Mouse (Mus musculus) CH12.LX (cell line): ENCODE results near the gene Zfp746. TPM values are rescaled to one million over a fixed set of nuclear protein-coding genes. Genes with fewer than 3 reads are reported as not detected.

ENCODE experiments used
- DNase-seq: peaks from one replicate; pipeline ENCODE4 v3.0.0-alpha.2; 2013; ENCODE audit errors: extremely low read depth
- H3K27ac ChIP-seq: 2 replicates; pipeline ENCODE4 v1.5.1; 2012; ENCODE audit warnings: low read depth, mild to moderate bottlenecking, control low read depth, moderate library complexity; ENCODE audit not compliant: insufficient read depth
- H3K27me3 ChIP-seq: replicated peaks from 2 replicates; pipeline ENCODE3; 2012; ENCODE audit warnings: inconsistent platforms
- H3K36me3 ChIP-seq, 2 experiments: replicated peaks in 1 of 2; 2 replicates each; pipeline versions ENCODE3 to v1.6.1; 2012; ENCODE audit warnings: inconsistent platforms in 1 of 2, low read length in 1 of 2, mild to moderate bottlenecking in 1 of 2, mixed read lengths in 1 of 2, moderate library complexity in 1 of 2; ENCODE audit not compliant: control insufficient read depth in 1 of 2, insufficient read depth in 1 of 2
- H3K4me1 ChIP-seq, 2 experiments: 2 replicates each; pipeline ENCODE4 v1.6.1; 2012; ENCODE audit warnings: inconsistent platforms in 1 of 2, moderate library complexity in 1 of 2; ENCODE audit not compliant: insufficient read depth in 2 of 2, control insufficient read depth in 1 of 2
- H3K4me2 ChIP-seq: 2 replicates; pipeline ENCODE4 v1.6.1; 2012; ENCODE audit warnings: low read depth, mild to moderate bottlenecking, control low read depth; ENCODE audit not compliant: poor library complexity, insufficient read depth, severe bottlenecking
- H3K4me3 ChIP-seq, 3 experiments: fragments of 150-350 bp in 1 of 3; sonication (generic) in 1 of 3; replicated peaks in 1 of 3; 2 replicates each; pipeline versions ENCODE3 to v1.5.1; 2011 to 2012; ENCODE audit warnings: low read depth in 2 of 3, low read length in 2 of 3, mild to moderate bottlenecking in 2 of 3, moderate library complexity in 2 of 3, control low read depth in 1 of 3, improper control_type of control experiment in 1 of 3, inconsistent platforms in 1 of 3, mixed read lengths in 1 of 3; ENCODE audit not compliant: poor library complexity in 1 of 3
- H3K79me2 ChIP-seq: replicated peaks from 2 replicates; pipeline ENCODE4 v1.6.1; 2012; ENCODE audit warnings: mild to moderate bottlenecking, moderate library complexity; ENCODE audit not compliant: control insufficient read depth, poor library complexity, insufficient read depth, severe bottlenecking; ENCODE audit errors: extremely low read depth
- H3K9ac ChIP-seq: 2 replicates; pipeline ENCODE4 v1.6.1; 2012; ENCODE audit warnings: low read depth, mild to moderate bottlenecking, control low read depth, moderate library complexity; ENCODE audit not compliant: insufficient read depth
- H3K9me3 ChIP-seq: replicated peaks from 2 replicates; pipeline ENCODE3; 2012; ENCODE audit warnings: low read length, inconsistent platforms, mixed read lengths
- BHLHE40 ChIP-seq: IDR thresholded peaks from 2 replicates; pipeline ENCODE4 v1.6.1; 2011; ENCODE audit warnings: mild to moderate bottlenecking, low read depth, low read length, improper control_type of control experiment
- CHD1 ChIP-seq: IDR thresholded peaks from 2 replicates; pipeline ENCODE4 v1.6.1; 2012; ENCODE audit warnings: low read depth, low read length, improper control_type of control experiment, inconsistent platforms
- E2F4 ChIP-seq: IDR thresholded peaks from 2 replicates; pipeline ENCODE4 v1.6.1; 2011; ENCODE audit warnings: low read depth, low read length, improper control_type of control experiment; ENCODE audit not compliant: insufficient replicate concordance
- ELF1 ChIP-seq: IDR thresholded peaks from 2 replicates; pipeline ENCODE4 v1.6.1; 2014; ENCODE audit warnings: low read depth, mild to moderate bottlenecking, inconsistent platforms, low read length, improper control_type of control experiment
- EP300 ChIP-seq: IDR thresholded peaks from 2 replicates; pipeline ENCODE4 v1.6.1; 2011; ENCODE audit warnings: low read length, improper control_type of control experiment
- GABPA ChIP-seq: IDR thresholded peaks from 2 replicates; pipeline ENCODE4 v1.6.1; 2012; ENCODE audit warnings: low read depth, low read length, improper control_type of control experiment, inconsistent platforms; ENCODE audit not compliant: insufficient replicate concordance
- HCFC1 ChIP-seq: IDR thresholded peaks from 2 replicates; pipeline ENCODE4 v1.6.1; 2012; ENCODE audit warnings: low read depth, mild to moderate bottlenecking, inconsistent platforms, low read length, improper control_type of control experiment
- JUN ChIP-seq: IDR thresholded peaks from 2 replicates; pipeline ENCODE4 v1.6.1; 2011; ENCODE audit warnings: low read depth, mild to moderate bottlenecking, low read length, improper control_type of control experiment, moderate library complexity; ENCODE audit not compliant: insufficient read depth
- MAFK ChIP-seq: IDR thresholded peaks from 2 replicates; pipeline ENCODE4 v1.6.1; 2011; ENCODE audit warnings: low read length, improper control_type of control experiment; ENCODE audit not compliant: insufficient replicate concordance
- MAX ChIP-seq: IDR thresholded peaks from 2 replicates; pipeline ENCODE4 v1.6.1; 2011; ENCODE audit warnings: low read length, improper control_type of control experiment
- MAZ ChIP-seq: IDR thresholded peaks from 2 replicates; pipeline ENCODE4 v1.6.1; 2012; ENCODE audit warnings: low read depth, mild to moderate bottlenecking, inconsistent platforms, low read length, improper control_type of control experiment, moderate library complexity
- MEF2A ChIP-seq: IDR thresholded peaks from 2 replicates; pipeline ENCODE4 v1.6.1; 2014; ENCODE audit warnings: low read depth, mild to moderate bottlenecking, inconsistent platforms, low read length, improper control_type of control experiment, borderline replicate concordance
- MYC ChIP-seq: IDR thresholded peaks from 2 replicates; pipeline ENCODE4 v1.6.1; 2011; ENCODE audit warnings: low read depth, mild to moderate bottlenecking, improper control_type of control experiment, low read length
- NRF1 ChIP-seq: IDR thresholded peaks from 2 replicates; pipeline ENCODE4 v1.6.1; 2014; ENCODE audit warnings: low read depth, mild to moderate bottlenecking, inconsistent platforms, low read length, improper control_type of control experiment, moderate library complexity
- POLR2A ChIP-seq: IDR thresholded peaks from 2 replicates; pipeline ENCODE4 v1.6.1; 2011; ENCODE audit warnings: low read depth, mild to moderate bottlenecking, improper control_type of control experiment, low read length
- POLR2AphosphoS2 ChIP-seq: IDR thresholded peaks from 2 replicates; pipeline ENCODE4 v1.6.1; 2011; ENCODE audit warnings: low read depth, low read length, improper control_type of control experiment
- RAD21 ChIP-seq: IDR thresholded peaks from 2 replicates; pipeline ENCODE4 v1.6.1; 2011; ENCODE audit warnings: low read depth, mild to moderate bottlenecking, low read length, improper control_type of control experiment, moderate library complexity
- RCOR1 ChIP-seq: conservative IDR thresholded peaks from 2 replicates; pipeline ENCODE4 v1.6.1; 2012; ENCODE audit warnings: low read depth, mild to moderate bottlenecking, inconsistent platforms, low read length, improper control_type of control experiment
- SIN3A ChIP-seq: IDR thresholded peaks from 2 replicates; pipeline ENCODE4 v1.6.1; 2012; ENCODE audit warnings: low read length, improper control_type of control experiment, inconsistent platforms
- SMC3 ChIP-seq: IDR thresholded peaks from 2 replicates; pipeline ENCODE4 v1.6.1; 2011; ENCODE audit warnings: low read depth, low read length, improper control_type of control experiment
- UBTF ChIP-seq: IDR thresholded peaks from 2 replicates; pipeline ENCODE4 v1.6.1; 2012; ENCODE audit warnings: low read depth, mild to moderate bottlenecking, inconsistent platforms, low read length, improper control_type of control experiment, moderate library complexity
- USF2 ChIP-seq: conservative IDR thresholded peaks from 2 replicates; pipeline ENCODE4 v1.6.1; 2011; ENCODE audit warnings: low read depth, low read length, improper control_type of control experiment
- ZC3H11A ChIP-seq: IDR thresholded peaks from 2 replicates; pipeline ENCODE4 v1.6.1; 2012; ENCODE audit warnings: low read depth, mild to moderate bottlenecking, inconsistent platforms, low read length, improper control_type of control experiment
- ZKSCAN1 ChIP-seq: IDR thresholded peaks from 2 replicates; pipeline ENCODE4 v1.6.1; 2012; ENCODE audit warnings: low read depth, inconsistent platforms, low read length, improper control_type of control experiment, borderline replicate concordance
- ZMIZ1 ChIP-seq: IDR thresholded peaks from 2 replicates; pipeline ENCODE4 v1.6.1; 2012; ENCODE audit warnings: low read depth, mild to moderate bottlenecking, inconsistent platforms, low read length, improper control_type of control experiment
- ZNF384 ChIP-seq: IDR thresholded peaks from 2 replicates; pipeline ENCODE4 v1.6.1; 2012; ENCODE audit warnings: low read depth, low read length, improper control_type of control experiment, inconsistent platforms
- dilution Hi-C: fragments of 300-500 bp; cut with MboI; formaldehyde crosslinking; loops from 2 replicates; pipeline ENCODE4 v1.14.3; 2020; ENCODE audit warnings: low sequenced_read_pairs; ENCODE audit not compliant: extremely low pct_unique_long_range_greater_than_20kb, extremely low pct_ligation_motif_present
- in situ Hi-C: fragments of 300-500 bp; cut with MboI; formaldehyde crosslinking; loops from 3 replicates; pipeline ENCODE4 v1.14.3; 2019; ENCODE audit warnings: low sequenced_read_pairs, low pct_ligation_motif_present, low pct_unique_long_range_greater_than_20kb, mixed read lengths
- polyA plus RNA-seq: library from polyadenylated mRNA; unstranded; fragments of >175 nt; gene quantifications from 2 replicates; pipeline ENCODE4 v1.2.1, GENCODE M21; 2012; ENCODE audit warnings: low read depth; ENCODE audit not compliant: insufficient read length
- total RNA-seq, 2 experiments: library from RNA; depleted of rRNA; stranded (reverse); fragments of 300-350 nt in 1 of 2; fragments of >200 nt in 1 of 2; gene quantifications; 2 replicates each; pipeline ENCODE4 v1.2.3; 2012 to 2014

Zfp746 gene
- total and polyA plus RNA-seq, 3 experiments: 17.9 to 18.8 (median 18.3) TPM

- peaks cover 0 to 11% of the 10 kb centered on the region in 2 experiments; a peak in 1 of 4 replicates for H3K4me1 ChIP-seq
- no peak overlapping the region for H3K4me3 ChIP-seq
- TF ChIP-seq ELF1 (no peak), SMC3 (no peak), NRF1 (no peak), RCOR1 (no peak), GABPA (no peak), SIN3A (no peak)
- no peaks in the 10 kb centered on the region for H3K79me2 ChIP-seq
- dilution Hi-C loops (no loop called here), in situ Hi-C loops (no loop called here)
- no peak overlapping the region for H3K27ac ChIP-seq
- no peaks in the 10 kb centered on the region for H3K9me3 ChIP-seq
- H3K4me2 ChIP-seq: no peak overlapping the region
- no peak overlapping the region for H3K9ac ChIP-seq
- no peak for DNase-seq
- H3K36me3 ChIP-seq: peaks cover 39 to 82% of the 10 kb centered on the region in 2 experiments
- no peaks in the 10 kb centered on the region for H3K27me3 ChIP-seq
Observed at GRCm38 (mm10) chr6:48067492-48067891, 18.9 kb downstream of the Zfp746 start.

GRCm38 (mm10) chr6:48065587-48066075 lies 20.8 kb downstream of the Zfp746 start:
- dilution Hi-C loops: no loop called here
- in situ Hi-C loops: no loop called here

GRCm38 (mm10) chr6:48064451-48064850 lies 21.9 kb downstream of the Zfp746 start:
- Histone ChIP-seq H3K79me2 (no peaks in the 10 kb centered on the region), H3K27ac (no peak overlapping the region)
- TF ChIP-seq MYC (no peak), MAZ (no peak), UBTF (no peak), ZNF384 (no peak)
- TF ChIP-seq, all 38 proteins: peak for 0
- Histone ChIP-seq H3K4me3 (no peak overlapping the region), H3K27me3 (no peaks in the 10 kb centered on the region), H3K36me3 (peaks cover 41 to 82% of the 10 kb centered on the region in 2 experiments), H3K9me3 (no peaks in the 10 kb centered on the region), H3K4me2 (no peak overlapping the region), H3K9ac (no peak overlapping the region), H3K4me1 (no peaks in the 10 kb centered on the region)
- in situ Hi-C loops: no loop called here
- DNase-seq: no peak
- dilution Hi-C loops: no loop called here

More at GRCm38 (mm10) chr6:48065587-48066075, 20.8 kb downstream of the Zfp746 start:
- H3K36me3 ChIP-seq: peaks cover 41 to 90% of the 10 kb centered on the region in 2 experiments
- H3K4me3 ChIP-seq: no peak overlapping the region
- H3K27ac ChIP-seq: no peak overlapping the region
- 0 out of 4 replicates have a peak, but pooled peaks cover 0 to 2% of the 10 kb centered on the region in 2 experiments for H3K4me1 ChIP-seq
- H3K27me3 ChIP-seq: no peaks in the 10 kb centered on the region
- TF ChIP-seq SIN3A (no peak), MAFK (no peak), EP300 (no peak), MYC (no peak), CHD1 (no peak), MAX (no peak), RAD21 (no peak), HCFC1 (no peak), E2F4 (no peak), JUN (no peak), USF2 (no peak), ZKSCAN1 (no peak), POLR2A (no peak), NRF1 (no peak), ZC3H11A (no peak), ZMIZ1 (no peak), BHLHE40 (no peak), POLR2AphosphoS2 (no peak), MEF2A (no peak)
- no peaks in the 10 kb centered on the region for H3K79me2 ChIP-seq
- H3K4me2 ChIP-seq: no peak overlapping the region
- H3K9me3 ChIP-seq: no peaks in the 10 kb centered on the region
- H3K9ac ChIP-seq: no peak overlapping the region
- no peak for DNase-seq
